Mouse (Mus musculus): ENCODE measurements around the gene Tbc1d22a.

DNA sequence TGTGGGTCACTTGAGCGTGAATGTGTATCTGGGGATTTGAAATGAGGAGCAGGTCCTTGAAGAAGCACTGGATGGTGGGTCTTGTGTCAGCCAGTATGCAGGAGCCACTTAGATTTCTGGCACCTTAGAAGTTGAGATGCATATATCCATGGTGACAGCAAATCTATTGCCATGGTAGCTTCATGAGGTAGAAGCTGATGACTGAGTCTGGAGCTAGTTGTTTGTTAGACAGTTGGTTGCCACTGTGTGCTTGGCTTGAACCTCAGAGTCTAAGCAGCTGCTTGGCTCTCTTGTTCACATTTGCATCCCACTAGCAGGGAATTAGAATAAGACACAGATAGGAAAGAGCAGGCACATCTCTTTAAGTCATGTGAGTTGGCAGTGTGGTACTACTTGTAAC is 89.6 kb downstream of the Tbc1d22a start:
- TF ChIP-seq CTCF (IDR thresholded peaks at IDR 0.05; ENCODE audit: control insufficient read depth, insufficient read depth, low read length) (no peak), POLR2A (IDR thresholded peaks at IDR 0.05; ENCODE audit: borderline replicate concordance, control insufficient read depth, low read depth, low read length) (no peak)

Data from bone marrow, adult 2 months (tissue).